Mouse (Mus musculus): ENCODE data around the gene Iqgap2. TPM values are rescaled to one million over a fixed set of nuclear protein-coding genes. Genes with fewer than 3 reads are reported as not detected.

Iqgap2 gene
- total RNA-seq (2012; rRNA removed), result 0.08 TPM in 2 replicates
- 0.11 and 0.14 TPM in 2 replicates for total RNA-seq (2014; rRNA removed)
- polyA plus RNA-seq (2012; ENCODE audit: insufficient read length, low read depth), result 0.07 and 0.14 TPM in 2 replicates

GRCm38 (mm10) chr13:95891491-95891925, at the start of gene Iqgap2:
Gene Iqgap2, minus strand, starts transcription at chr13:95891922.
- Histone ChIP-seq H3K4me3 (replicated peaks in 1 of 3; ENCODE audit: low read depth in 2 of 3, low read length in 2 of 3, poor library complexity in 1 of 3) (peak within 1 kb of the TSS; percentile 34 to 62 (median 54)), H3K4me1 (ENCODE audit: control insufficient read depth in 1 of 2, insufficient read depth in 2 of 2) (peaks cover 4 to 14% of the 10 kb centered on the region in 2 experiments; a peak in 3 of 4 replicates), H3K4me2 (ENCODE audit: insufficient read depth, low read depth, poor library complexity, severe bottlenecking) (peak within 1 kb of the TSS; percentile 79), H3K27me3 (replicated peaks) (peaks cover 23% of the 10 kb centered on the region), H3K79me2 (replicated peaks; ENCODE audit: control insufficient read depth, extremely low read depth, insufficient read depth, poor library complexity, severe bottlenecking) (no peaks in the 10 kb centered on the region), H3K9ac (ENCODE audit: insufficient read depth, low read depth) (peak within 1 kb of the TSS; percentile 41), H3K36me3 (replicated peaks in 1 of 2; ENCODE audit: control insufficient read depth in 1 of 2, insufficient read depth in 1 of 2, low read length in 1 of 2) (no peaks in the 10 kb centered on the region), H3K9me3 (replicated peaks; ENCODE audit: low read length) (no peaks in the 10 kb centered on the region), H3K27ac (ENCODE audit: insufficient read depth, low read depth) (no peak within 1 kb of the TSS)
- dilution Hi-C loops (cut with MboI; ENCODE audit: extremely low pct_ligation_motif_present, extremely low pct_unique_long_range_greater_than_20kb, low sequenced_read_pairs) (no loop called here), in situ Hi-C loops (cut with MboI; ENCODE audit: low pct_ligation_motif_present, low pct_unique_long_range_greater_than_20kb, low sequenced_read_pairs) (no loop called here)
- DNase-seq (ENCODE audit: extremely low read depth), result no peak
- TF ChIP-seq RCOR1 (conservative IDR thresholded peaks at IDR 0.05; ENCODE audit: low read depth, low read length), result no peak
- TF ChIP-seq MEF2A (IDR thresholded peaks at IDR 0.05; ENCODE audit: borderline replicate concordance, low read depth, low read length), result no peak
- no peak for TF ChIP-seq MXI1 (IDR thresholded peaks at IDR 0.05; ENCODE audit: low read depth, low read length)
- TF ChIP-seq SMC3 (IDR thresholded peaks at IDR 0.05; ENCODE audit: low read depth, low read length), result no peak
- no peak for TF ChIP-seq USF1 (IDR thresholded peaks at IDR 0.05; ENCODE audit: low read depth, low read length)
- no peak for TF ChIP-seq NRF1 (IDR thresholded peaks at IDR 0.05; ENCODE audit: low read depth, low read length)
- TF ChIP-seq CHD1 (IDR thresholded peaks at IDR 0.05; ENCODE audit: low read depth, low read length), result no peak
- no peak for TF ChIP-seq JUN (IDR thresholded peaks at IDR 0.05; ENCODE audit: insufficient read depth, low read depth, low read length)
- TF ChIP-seq CTCF (conservative IDR thresholded peaks at IDR 0.05 in 1 of 2, IDR thresholded peaks at IDR 0.05 in 1 of 2; ENCODE audit: low read depth in 2 of 2, low read length in 2 of 2), result no peak
- TF ChIP-seq ZNF384 (IDR thresholded peaks at IDR 0.05; ENCODE audit: low read depth, low read length), result no peak
- TF ChIP-seq TCF12 (IDR thresholded peaks at IDR 0.05; ENCODE audit: low read depth, low read length), result no peak
- TF ChIP-seq SIN3A (IDR thresholded peaks at IDR 0.05; ENCODE audit: low read length), result no peak
- TF ChIP-seq MAFK (IDR thresholded peaks at IDR 0.05; ENCODE audit: insufficient replicate concordance, low read length), result no peak
- TF ChIP-seq RAD21 (IDR thresholded peaks at IDR 0.05; ENCODE audit: low read depth, low read length), result no peak
- TF ChIP-seq MAX (IDR thresholded peaks at IDR 0.05; ENCODE audit: low read length), result no peak
- no peak for TF ChIP-seq ZC3H11A (IDR thresholded peaks at IDR 0.05; ENCODE audit: low read depth, low read length)
- TF ChIP-seq GABPA (IDR thresholded peaks at IDR 0.05; ENCODE audit: insufficient replicate concordance, low read depth, low read length), result no peak
- TF ChIP-seq NELFE (IDR thresholded peaks at IDR 0.05; ENCODE audit: low read depth, low read length), result no peak
- no peak for TF ChIP-seq PAX5 (IDR thresholded peaks at IDR 0.05; ENCODE audit: low read length)
- TF ChIP-seq KAT2A (IDR thresholded peaks at IDR 0.05; ENCODE audit: insufficient replicate concordance, low read length), result no peak

- H3K27ac ChIP-seq (ENCODE audit: insufficient read depth, low read depth), result no peak overlapping the region
- H3K27me3 ChIP-seq (replicated peaks), result no peaks in the 10 kb centered on the region
- H3K36me3 ChIP-seq (replicated peaks in 1 of 2; ENCODE audit: control insufficient read depth in 1 of 2, insufficient read depth in 1 of 2, low read length in 1 of 2), result no peaks in the 10 kb centered on the region
- H3K9ac ChIP-seq (ENCODE audit: insufficient read depth, low read depth), result no peak overlapping the region
- in situ Hi-C loops (cut with MboI; ENCODE audit: low pct_ligation_motif_present, low pct_unique_long_range_greater_than_20kb, low sequenced_read_pairs), result no loop called here
- H3K4me3 ChIP-seq (replicated peaks in 1 of 3; ENCODE audit: low read depth in 2 of 3, low read length in 2 of 3, poor library complexity in 1 of 3), result no peak overlapping the region
- H3K4me2 ChIP-seq (ENCODE audit: insufficient read depth, low read depth, poor library complexity, severe bottlenecking), result no peak overlapping the region
- H3K79me2 ChIP-seq (replicated peaks; ENCODE audit: control insufficient read depth, extremely low read depth, insufficient read depth, poor library complexity, severe bottlenecking), result no peaks in the 10 kb centered on the region
- no peaks in the 10 kb centered on the region for H3K9me3 ChIP-seq (replicated peaks; ENCODE audit: low read length)
- dilution Hi-C loops (cut with MboI; ENCODE audit: extremely low pct_ligation_motif_present, extremely low pct_unique_long_range_greater_than_20kb, low sequenced_read_pairs), result no loop called here
- no peak for DNase-seq (ENCODE audit: extremely low read depth)
- TF ChIP-seq SMC3 (IDR thresholded peaks at IDR 0.05; ENCODE audit: low read depth, low read length) (no peak), TBP (conservative IDR thresholded peaks at IDR 0.05; ENCODE audit: low read depth, low read length) (no peak), CHD2 (IDR thresholded peaks at IDR 0.05; ENCODE audit: low read length) (no peak), ETS1 (conservative IDR thresholded peaks at IDR 0.05; ENCODE audit: low read depth, low read length) (no peak), IRF4 (IDR thresholded peaks at IDR 0.05; ENCODE audit: low read depth, low read length) (no peak), HCFC1 (IDR thresholded peaks at IDR 0.05; ENCODE audit: low read depth, low read length) (no peak), RAD21 (IDR thresholded peaks at IDR 0.05; ENCODE audit: low read depth, low read length) (no peak), POLR2A (IDR thresholded peaks at IDR 0.05; ENCODE audit: low read depth, low read length) (no peak), MAX (IDR thresholded peaks at IDR 0.05; ENCODE audit: low read length) (no peak)
- peaks cover 4 to 5% of the 10 kb centered on the region in 2 experiments; a peak in 2 of 4 replicates for H3K4me1 ChIP-seq (ENCODE audit: control insufficient read depth in 1 of 2, insufficient read depth in 2 of 2)
Observed at GRCm38 (mm10) chr13:95940811-95941210, 49.1 kb upstream of the Iqgap2 start.
